Mouse (Mus musculus): ENCODE results near the gene Mapk8ip1.

DNA sequence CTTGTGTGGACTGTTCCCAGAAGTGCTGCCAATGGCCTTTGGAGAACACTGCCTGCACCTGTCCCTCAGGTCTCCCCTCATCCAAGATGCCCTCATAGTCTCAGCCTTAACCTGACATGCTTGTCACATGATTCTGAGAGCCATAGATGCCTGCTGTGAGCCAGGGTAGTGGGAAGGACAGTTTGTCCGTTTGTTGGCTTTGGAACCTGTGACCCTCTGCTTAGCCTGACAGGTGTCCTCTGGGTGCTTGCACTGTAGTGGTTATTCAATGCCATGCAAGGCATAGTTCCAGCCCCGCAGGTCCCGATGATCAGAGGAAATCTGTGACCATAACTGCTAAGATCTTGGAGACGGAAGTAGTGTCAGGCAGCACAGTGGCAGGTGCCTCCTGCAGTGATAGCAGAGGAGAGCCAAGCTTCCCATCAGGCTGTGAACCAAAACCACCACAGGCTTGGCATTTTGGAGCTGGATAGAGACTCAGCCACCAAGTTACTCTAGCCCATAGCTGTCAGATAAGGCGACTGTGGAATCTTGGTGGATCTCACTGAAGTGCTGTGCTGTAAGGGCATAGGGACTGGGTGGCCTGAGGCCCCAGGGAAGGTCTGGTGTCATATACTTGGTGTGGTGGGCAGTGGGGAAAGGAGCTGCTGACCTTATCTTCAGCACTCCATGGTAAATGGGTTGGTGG lies 19.0 kb downstream of the Mapk8ip1 start, which contains the start of gene 1700029I15Rik:
- TF ChIP-seq GATA1 (IDR thresholded peaks at IDR 0.05; ENCODE audit: low read length): no peak
- no peak for TF ChIP-seq TAL1 (IDR thresholded peaks at IDR 0.05; ENCODE audit: low read length)
